10 mouse cellular contexts compared by ENCODE assay signal in the genomic region with DNA sequence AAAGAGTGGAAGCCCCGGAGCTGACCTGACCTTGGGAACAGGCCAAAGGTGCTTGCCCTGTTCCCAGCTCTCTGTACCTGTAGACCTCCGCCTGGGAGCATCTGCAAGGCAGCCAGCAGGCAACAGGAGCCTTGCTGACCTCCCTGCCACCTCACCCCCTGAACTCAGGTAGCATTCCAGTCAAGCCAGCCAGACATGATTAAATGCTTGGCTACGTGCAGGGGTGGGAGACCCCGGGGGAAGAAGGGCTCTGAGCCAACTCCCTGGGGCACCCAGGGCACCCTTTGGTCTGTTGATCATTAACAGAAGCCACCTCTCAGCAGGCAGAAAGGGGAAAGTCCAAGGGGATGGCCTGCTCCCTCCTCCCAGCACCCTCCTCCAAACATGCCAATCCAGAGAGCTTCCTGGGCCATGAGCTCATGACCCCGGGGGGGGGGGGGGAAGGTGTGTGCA. TPM values are rescaled to one million over a fixed set of nuclear protein-coding genes. Genes with fewer than 3 reads are reported as not detected.
DNase-seq lines count a peak whose midpoint lies in the region; ATAC-seq and TF ChIP-seq lines count a peak whose summit lies in the region.
"Had no signal": no experiment of that assay in that cellular context is flagged by ENCODE, and none has a peak within 500 bp of the region (broad histone marks: within the 10 kb centered on the region; RNA-seq: fewer than 3 reads in every experiment).

No protein-coding gene starts in this region.

- peaks cover 4 to 9% of the 10 kb centered on the region in 2 experiments for H3K36me3 ChIP-seq in CH12.LX (replicated peaks in 1 of 2; ENCODE audit: control insufficient read depth in 1 of 2, insufficient read depth in 1 of 2, low read length in 1 of 2)
- peaks cover 6% of the 10 kb centered on the region for H3K36me3 ChIP-seq in embryonic facial prominence, embryonic 12.5 days
- peaks cover 16% of the 10 kb centered on the region for H3K36me3 ChIP-seq in lung, embryonic 14.5 days (ENCODE audit: insufficient read depth)

- no peak overlapping the region for H3K9ac ChIP-seq in CH12.LX (ENCODE audit: insufficient read depth, low read depth)
- H3K9ac ChIP-seq in embryonic facial prominence, embryonic 12.5 days = no peak overlapping the region
- H3K9ac ChIP-seq in lung, embryonic 14.5 days = no peak overlapping the region
- H3K9ac ChIP-seq: forebrain, embryonic 13.5 days had no signal

- DNase-seq in CH12.LX (ENCODE audit: extremely low read depth) = peak; percentile 27
- DNase-seq in kidney, postnatal 25 days = peak; percentile 89 to 96
- DNase-seq in lung, embryonic 14.5 days = peak; percentile 78
- no peak for DNase-seq in gastrocnemius, postnatal 14 days
- DNase-seq in cerebellum, adult 9-10 months = no peak
- no peak for DNase-seq in frontal cortex, postnatal 36 days (ENCODE audit: low spot score in 2 of 2)

- TF ChIP-seq POLR2A in CH12.LX (IDR thresholded peaks at IDR 0.05; ENCODE audit: low read depth, low read length) = no peak

- H3K4me1 ChIP-seq in CH12.LX (ENCODE audit: control insufficient read depth in 1 of 2, insufficient read depth in 2 of 2) = peaks cover 22 to 42% of the 10 kb centered on the region in 2 experiments
- H3K4me1 ChIP-seq in embryonic facial prominence, embryonic 12.5 days = peaks cover 11% of the 10 kb centered on the region; the same call in 1 of the 2 replicates
- H3K4me1 ChIP-seq in lung, embryonic 14.5 days (ENCODE audit: insufficient read depth) = no peaks in the 10 kb centered on the region; the same call in 1 of the 2 replicates
- H3K4me1 ChIP-seq: forebrain, embryonic 13.5 days had no signal

- H3K4me2 ChIP-seq in CH12.LX (ENCODE audit: insufficient read depth, low read depth, poor library complexity, severe bottlenecking) = no peak overlapping the region
- H3K4me2 ChIP-seq in embryonic facial prominence, embryonic 12.5 days (replicated peaks) = no peak overlapping the region
- 0 out of 2 replicates have a peak overlapping the region, but pooled peaks have one; percentile 2 for H3K4me2 ChIP-seq in lung, embryonic 14.5 days
- H3K4me2 ChIP-seq: forebrain, embryonic 13.5 days had no signal

- 44% methylated on average over 5 of the region's 5 CpGs for WGBS in embryonic facial prominence, embryonic 12.5 days
- WGBS in lung, embryonic 14.5 days = 33% methylated on average over 5 of the region's 5 CpGs

- H3K9me3 ChIP-seq in CH12.LX (replicated peaks; ENCODE audit: low read length) = no peaks in the 10 kb centered on the region
- H3K9me3 ChIP-seq in embryonic facial prominence, embryonic 12.5 days = no peaks in the 10 kb centered on the region
- no peaks in the 10 kb centered on the region for H3K9me3 ChIP-seq in lung, embryonic 14.5 days (ENCODE audit: low read depth, low read length)
- H3K9me3 ChIP-seq: forebrain, embryonic 13.5 days had no signal

- dilution Hi-C loops in CH12.LX (cut with MboI; ENCODE audit: extremely low pct_ligation_motif_present, extremely low pct_unique_long_range_greater_than_20kb, low sequenced_read_pairs) = no loop called here

- no peak for TF ChIP-seq RAD21 in CH12.LX (IDR thresholded peaks at IDR 0.05; ENCODE audit: low read depth, low read length)

- H3K27me3 ChIP-seq in CH12.LX (replicated peaks) = no peaks in the 10 kb centered on the region
- H3K27me3 ChIP-seq in embryonic facial prominence, embryonic 12.5 days = no peaks in the 10 kb centered on the region
- no peaks in the 10 kb centered on the region for H3K27me3 ChIP-seq in lung, embryonic 14.5 days (ENCODE audit: insufficient read depth, low read length)
- H3K27me3 ChIP-seq: forebrain, embryonic 13.5 days had no signal

- no peak for TF ChIP-seq EP300 in CH12.LX (IDR thresholded peaks at IDR 0.05; ENCODE audit: low read length)

- H3K27ac ChIP-seq in CH12.LX (ENCODE audit: insufficient read depth, low read depth) = no peak overlapping the region
- peak overlapping the region; percentile 67 for H3K27ac ChIP-seq in embryonic facial prominence, embryonic 12.5 days
- peak overlapping the region; percentile 84 for H3K27ac ChIP-seq in lung, embryonic 14.5 days (ENCODE audit: low read depth)
- H3K27ac ChIP-seq: forebrain, embryonic 13.5 days had no signal

- H3K79me2 ChIP-seq in CH12.LX (replicated peaks; ENCODE audit: control insufficient read depth, extremely low read depth, insufficient read depth, poor library complexity, severe bottlenecking) = no peaks in the 10 kb centered on the region

- TF ChIP-seq CTCF in CH12.LX (conservative IDR thresholded peaks at IDR 0.05 in 1 of 2, IDR thresholded peaks at IDR 0.05 in 1 of 2; ENCODE audit: low read depth in 2 of 2, low read length in 2 of 2) = no peak
- no peak for TF ChIP-seq CTCF in lung, embryonic 14.5 days (IDR thresholded peaks at IDR 0.05; ENCODE audit: low read depth)

- intact Hi-C loops in gastrocnemius, postnatal 14 days (cut with DNase I; ENCODE audit: low total_unique reads) = no loop called here

- in situ Hi-C loops in CH12.LX (cut with MboI; ENCODE audit: low pct_ligation_motif_present, low pct_unique_long_range_greater_than_20kb, low sequenced_read_pairs) = loop anchor here (5.0 to 25.0 kb wide), 3 partner anchors 36 to 266 kb away; no protein-coding TSS in a partner anchor

- ATAC-seq in embryonic facial prominence, embryonic 12.5 days (ENCODE audit: insufficient number of reproducible peaks, insufficient read depth, low FRiP score, low TSS enrichment) = no peak
- peak; percentile 48 for ATAC-seq in lung, embryonic 14.5 days (ENCODE audit: insufficient read depth)
- ATAC-seq in activated CD4-positive, CD25-positive, alpha-beta regulatory T cell, adult 4 months = no peak
- ATAC-seq: forebrain, embryonic 13.5 days had no signal

- no peak overlapping the region for H3K4me3 ChIP-seq in CH12.LX (replicated peaks in 1 of 3; ENCODE audit: low read depth in 2 of 3, low read length in 2 of 3, poor library complexity in 1 of 3)
- no peak overlapping the region for H3K4me3 ChIP-seq in embryonic facial prominence, embryonic 12.5 days
- no peak overlapping the region for H3K4me3 ChIP-seq in lung, embryonic 14.5 days (ENCODE audit: low read depth, low read length)
- H3K4me3 ChIP-seq: forebrain, embryonic 13.5 days; megakaryocyte, embryonic 14.5 days had no signal

TF ChIP-seq in CH12.LX, 34 proteins besides CTCF, POLR2A, EP300 and RAD21:
- TF ChIP-seq NELFE (IDR thresholded peaks at IDR 0.05; ENCODE audit: low read depth, low read length) = no peak
- no peak for TF ChIP-seq MXI1 (IDR thresholded peaks at IDR 0.05; ENCODE audit: low read depth, low read length)
- TF ChIP-seq PAX5 (IDR thresholded peaks at IDR 0.05; ENCODE audit: low read length) = no peak
- TF ChIP-seq ZNF384 (IDR thresholded peaks at IDR 0.05; ENCODE audit: low read depth, low read length) = no peak
- TF ChIP-seq ETS1 (conservative IDR thresholded peaks at IDR 0.05; ENCODE audit: low read depth, low read length) = no peak
- TF ChIP-seq NRF1 (IDR thresholded peaks at IDR 0.05; ENCODE audit: low read depth, low read length) = no peak
- no peak for TF ChIP-seq GABPA (IDR thresholded peaks at IDR 0.05; ENCODE audit: insufficient replicate concordance, low read depth, low read length)
- no peak for TF ChIP-seq JUND (conservative IDR thresholded peaks at IDR 0.05; ENCODE audit: low read depth, low read length)
- TF ChIP-seq SIN3A (IDR thresholded peaks at IDR 0.05; ENCODE audit: low read length) = no peak
- no peak for TF ChIP-seq ZC3H11A (IDR thresholded peaks at IDR 0.05; ENCODE audit: low read depth, low read length)

RNA-seq across cellular contexts. Expression of gene Zfp36l1, which starts 9.3 kb away (rescaled TPM):
- total RNA-seq in CH12.LX (2012; rRNA removed) (42.3 and 50.7 TPM in 2 replicates), CH12.LX (2014; rRNA removed) (26.2 and 32.7 TPM in 2 replicates)
- 175 and 192 TPM in 2 replicates for polyA plus RNA-seq in CH12.LX (2012; ENCODE audit: insufficient read length, low read depth)
- 115 and 124 TPM in 2 replicates for polyA plus RNA-seq in embryonic facial prominence, embryonic 12.5 days (2016; fragmentation: Nextera tagmentation; extraction: Ambion mirVana)
- 190 and 192 TPM in 2 replicates for polyA plus RNA-seq in lung, embryonic 14.5 days (2014; fragmentation: Nextera tagmentation; extraction: Ambion mirVana)
- total RNA-seq in gastrocnemius, postnatal 14 days (2021) = 10 to 100 TPM; 42.4 to 53.9 TPM
- 100 to 1,000 TPM; 109 to 180 TPM for polyA plus RNA-seq in activated CD4-positive, CD25-positive, alpha-beta regulatory T cell, adult 4 months (2017; shearing (Covaris generic))

Comparison
In these comparisons a context has a peak if more than half of its experiments do, and no peak if none do; other contexts are left out.
1. DNase-seq: peak in CH12.LX (single experiment), kidney, postnatal 25 days (2 of 2) and lung, embryonic 14.5 days (single experiment); none in gastrocnemius, postnatal 14 days (single experiment), cerebellum, adult 9-10 months (single experiment) and frontal cortex, postnatal 36 days (0 of 2).